Mouse (Mus musculus) lung, postnatal 4 days (tissue): Measurements from ENCODE around the gene Olfr1242.

Experiments
- DNase-seq, 2 experiments: peaks; one replicate each; pipeline ENCODE4 v3.0.0; 2021

Olfr1242 gene

GRCm38 (mm10) chr2:89498235-89498634, at the start of gene Olfr1242:
Olfr1242 (minus strand) TSS chr2:89498335.
- DNase-seq: no peak

GRCm38 (mm10) chr2:89544516-89544915, 46.4 kb upstream of the Olfr1242 start:
- no peak for DNase-seq

- DNase-seq: no peak
Observed at GRCm38 (mm10) chr2:89539923-89540322, 41.8 kb upstream of the Olfr1242 start.

GRCm38 (mm10) chr2:89531387-89531786, 33.3 kb upstream of the Olfr1242 start, which contains the start of gene Olfr1243:
Olfr1243 (minus strand) TSS chr2:89531487.
- no peak for DNase-seq

GRCm38 (mm10) chr2:89487026-89487425, 11.1 kb downstream of the Olfr1242 start, which contains the start of gene Olfr1241:
Olfr1241 (minus strand) TSS chr2:89487126.
- DNase-seq: no peak

GRCm38 (mm10) chr2:89442900-89443299, 55.2 kb downstream of the Olfr1242 start, which contains the start of gene Olfr1240:
Olfr1240 (minus strand) TSS chr2:89443000.
- DNase-seq: no peak
